Mouse (Mus musculus) effector memory CD4-positive, alpha-beta T cell, adult 7 months (primary cell): ENCODE measurements around the gene Rbl1. TPM values are rescaled to one million over a fixed set of nuclear protein-coding genes. Genes with fewer than 3 reads are reported as not detected.

Experiments used
- polyA plus RNA-seq: library from polyadenylated mRNA; unstranded; fragments of 100-300 nt; shearing (Covaris generic); gene quantifications from one replicate; pipeline ENCODE4 v1.2.1, GENCODE M21; 2017

Gene Rbl1
- 32.3 TPM for polyA plus RNA-seq

GRCm38 (mm10) chr2:157204366-157205218 is at the start of gene Rbl1:
TSS of gene Rbl1 (minus strand) at chr2:157204534.

GRCm38 (mm10) chr2:157135014-157135413 is 69.3 kb downstream of the Rbl1 start, which contains the start of gene Samhd1:
TSS of gene Samhd1 (minus strand) at chr2:157135265.

Other genes starting within 250 kb of the Rbl1 start
- 51.7 TPM for gene Ndrg3, start 212.5 kb downstream of the Rbl1 start, polyA plus RNA-seq
- 20.3 TPM for gene Dsn1, start 197.4 kb downstream of the Rbl1 start, polyA plus RNA-seq
- gene Soga1, start 125.3 kb downstream of the Rbl1 start, polyA plus RNA-seq: 0.39 TPM
- gene Tldc2, start 117.5 kb downstream of the Rbl1 start, polyA plus RNA-seq: not detected
- 289 TPM for gene Samhd1, start 69.3 kb downstream of the Rbl1 start, polyA plus RNA-seq
- 197 TPM for gene Rpn2, start 74.5 kb upstream of the Rbl1 start, polyA plus RNA-seq
- gene Mroh8, start 75.0 kb upstream of the Rbl1 start, polyA plus RNA-seq: 0.11 TPM
- not detected for gene Ghrh, start 143.0 kb upstream of the Rbl1 start, polyA plus RNA-seq
- gene Manbal, start 163.1 kb upstream of the Rbl1 start, polyA plus RNA-seq: 40.9 TPM
- gene Src, start 213.9 kb upstream of the Rbl1 start, polyA plus RNA-seq: 0.44 TPM